Mouse (Mus musculus) intestine, embryonic 16.5 days (tissue): Measurements from ENCODE around the gene Gm13285. TPM values are rescaled to one million over a fixed set of nuclear protein-coding genes. Genes with fewer than 3 reads are reported as not detected.

Experiments used
- polyA plus RNA-seq: library from polyadenylated mRNA; unstranded; fragments of >200 nt; fragmentation: Nextera tagmentation; extraction: Ambion mirVana; gene quantifications from 2 replicates; pipeline ENCODE4 v1.2.1, GENCODE M21; 2015

Gene Gm13285
- polyA plus RNA-seq, 1 experiment from 2014 or later = 0.53 TPM

Other genes with a start within 250 kb of the Gm13285 start
- not detected in 2 replicates for gene Ifna15, start 241.4 kb upstream of the Gm13285 start, polyA plus RNA-seq
- not detected in 2 replicates for gene Ifna14, start 227.9 kb upstream of the Gm13285 start, polyA plus RNA-seq
- gene Ifna9, start 207.3 kb upstream of the Gm13285 start, polyA plus RNA-seq = not detected in 2 replicates
- not detected in 2 replicates for gene Ifna12, start 196.3 kb upstream of the Gm13285 start, polyA plus RNA-seq
- not detected in 2 replicates for gene C87499, start 165.3 kb upstream of the Gm13285 start, polyA plus RNA-seq
- gene Ifna13, start 155.2 kb upstream of the Gm13285 start, polyA plus RNA-seq = not detected in 2 replicates
- gene Ifna16, start 122.7 kb upstream of the Gm13285 start, polyA plus RNA-seq = not detected in 2 replicates
- not detected in 2 replicates for gene Ifna2, start 115.8 kb upstream of the Gm13285 start, polyA plus RNA-seq
- gene Ifnab, start 108.3 kb upstream of the Gm13285 start, polyA plus RNA-seq = not detected in 2 replicates
- gene Gm26566, start 77.9 kb upstream of the Gm13285 start, polyA plus RNA-seq = 0.62 and 1.4 TPM in 2 replicates
- gene Klhl9, start 77.2 kb upstream of the Gm13285 start, polyA plus RNA-seq = 63.4 and 69.9 TPM in 2 replicates
- gene Gm13271, start 44.8 kb upstream of the Gm13285 start, polyA plus RNA-seq = not detected in 2 replicates
- 0.21 TPM in 1 of 2 replicates, not detected in the other for gene Gm13283, start 39.5 kb upstream of the Gm13285 start, polyA plus RNA-seq
- gene Gm13290, start 25.8 kb upstream of the Gm13285 start, polyA plus RNA-seq = 0.44 and 0.83 TPM in 2 replicates
- gene Gm13289, start 22.7 kb upstream of the Gm13285 start, polyA plus RNA-seq = not detected in 2 replicates
- 0.28 TPM in 1 of 2 replicates, not detected in the other for gene Gm13272, start 19.8 kb upstream of the Gm13285 start, polyA plus RNA-seq
- 0.11 TPM in 1 of 2 replicates, not detected in the other for gene Ifnz, start 17.5 kb upstream of the Gm13285 start, polyA plus RNA-seq
- gene Gm13276, start 14.0 kb upstream of the Gm13285 start, polyA plus RNA-seq = not detected in 2 replicates
- not detected in 2 replicates for gene Gm13277, start 11.0 kb upstream of the Gm13285 start, polyA plus RNA-seq
- not detected in 2 replicates for gene Gm13278, start 8.1 kb upstream of the Gm13285 start, polyA plus RNA-seq
- not detected in 2 replicates for gene Gm13275, start 5.2 kb upstream of the Gm13285 start, polyA plus RNA-seq
- gene Gm13279, start 2.3 kb upstream of the Gm13285 start, polyA plus RNA-seq = not detected in 2 replicates
- gene Gm13287, start 3.6 kb downstream of the Gm13285 start, polyA plus RNA-seq = not detected in 2 replicates
- gene Gm13288, start 5.9 kb downstream of the Gm13285 start, polyA plus RNA-seq = not detected in 2 replicates
- not detected in 2 replicates for gene Ifna7, start 16.6 kb downstream of the Gm13285 start, polyA plus RNA-seq
- gene Ifna11, start 20.3 kb downstream of the Gm13285 start, polyA plus RNA-seq = not detected in 2 replicates
- gene Ifna6, start 27.8 kb downstream of the Gm13285 start, polyA plus RNA-seq = not detected in 2 replicates
- not detected in 2 replicates for gene Ifna5, start 35.9 kb downstream of the Gm13285 start, polyA plus RNA-seq
- not detected in 2 replicates for gene Ifna4, start 42.2 kb downstream of the Gm13285 start, polyA plus RNA-seq
- gene Ifna1, start 50.4 kb downstream of the Gm13285 start, polyA plus RNA-seq = not detected in 2 replicates
- not detected in 2 replicates for gene Ifne, start 80.5 kb downstream of the Gm13285 start, polyA plus RNA-seq